Mouse (Mus musculus): ENCODE measurements around the gene Atp2b4. TPM values are rescaled to one million over a fixed set of nuclear protein-coding genes. Genes with fewer than 3 reads are reported as not detected.
"Not testable (repeated sequence)": the region's sequence is repeated elsewhere in the genome, so short reads cannot be mapped to it uniquely, and the experiment has no call there.

The Atp2b4 gene
- total RNA-seq, 2 experiments from 2014 or later: 370 to 490 TPM

DNA sequence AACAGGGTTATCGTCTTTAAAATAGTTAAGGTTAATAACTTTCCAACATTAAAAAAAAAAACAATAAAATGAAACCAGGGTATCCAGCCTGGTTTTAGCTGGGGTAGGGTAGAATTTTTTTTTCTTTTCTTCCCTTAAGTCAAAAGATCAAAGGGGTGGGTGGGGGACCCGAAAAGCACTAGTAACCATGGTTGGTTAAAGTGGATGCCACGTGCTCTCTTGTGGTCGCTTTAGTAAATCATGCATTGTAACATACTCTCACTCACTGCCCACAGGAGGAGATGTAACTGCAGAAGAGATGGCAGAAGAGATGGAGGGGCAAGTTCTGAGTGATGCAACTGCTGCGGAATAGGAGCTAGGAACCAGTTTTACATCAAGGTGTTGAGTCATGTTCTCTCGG, 89.5 kb downstream of the Atp2b4 start:
- ATAC-seq (replicated peaks; ENCODE audit: low FRiP score, poor library complexity, severe bottlenecking): no peak

DNA sequence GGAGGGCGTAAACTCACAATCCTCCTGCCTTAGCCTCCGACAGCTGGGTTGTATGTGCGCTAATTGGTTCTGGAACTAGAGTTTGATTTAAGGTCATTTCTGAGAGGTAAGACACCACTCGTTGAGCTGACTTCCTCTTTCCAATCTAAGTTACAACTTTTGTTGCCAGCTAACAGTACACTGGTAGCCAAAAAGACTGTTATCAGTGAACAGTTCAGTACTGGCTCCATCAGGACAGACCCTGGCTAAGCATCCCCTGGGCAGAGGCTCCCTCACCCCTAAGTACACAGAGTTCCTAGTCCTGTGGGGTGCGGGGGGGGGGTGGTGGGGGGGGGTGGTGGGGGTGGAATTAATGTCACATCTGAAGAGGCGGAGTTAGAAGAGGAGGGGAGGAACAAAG, 89.9 kb downstream of the Atp2b4 start:
- no peak for ATAC-seq (replicated peaks; ENCODE audit: low FRiP score, poor library complexity, severe bottlenecking)

- ATAC-seq (replicated peaks; ENCODE audit: low FRiP score, poor library complexity, severe bottlenecking): no peak
These were observed 91.5 kb downstream of the Atp2b4 start for GRCm38 (mm10) chr1:133709292-133709691.

DNA sequence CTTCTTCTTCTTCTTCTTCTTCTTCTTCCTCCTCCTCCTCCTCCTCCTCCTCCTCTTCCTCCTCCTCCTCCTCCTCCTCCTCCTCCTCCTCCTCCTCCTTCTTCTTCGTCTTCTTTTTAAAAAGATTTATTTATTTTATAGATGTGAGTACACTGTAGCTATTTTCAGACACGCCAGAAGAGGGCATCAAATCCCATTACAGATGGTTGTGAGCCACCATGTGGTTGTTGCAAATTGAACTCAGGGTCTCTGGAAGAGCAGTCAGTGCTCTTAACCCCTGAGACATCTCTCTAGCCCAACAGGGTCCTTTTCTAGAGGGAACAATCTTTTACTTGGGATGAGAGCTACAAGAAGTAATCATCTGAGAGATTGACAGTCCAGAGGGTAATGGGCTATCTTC, 99.0 kb downstream of the Atp2b4 start:
- ATAC-seq (replicated peaks; ENCODE audit: low FRiP score, poor library complexity, severe bottlenecking): not testable (repeated sequence)

DNA sequence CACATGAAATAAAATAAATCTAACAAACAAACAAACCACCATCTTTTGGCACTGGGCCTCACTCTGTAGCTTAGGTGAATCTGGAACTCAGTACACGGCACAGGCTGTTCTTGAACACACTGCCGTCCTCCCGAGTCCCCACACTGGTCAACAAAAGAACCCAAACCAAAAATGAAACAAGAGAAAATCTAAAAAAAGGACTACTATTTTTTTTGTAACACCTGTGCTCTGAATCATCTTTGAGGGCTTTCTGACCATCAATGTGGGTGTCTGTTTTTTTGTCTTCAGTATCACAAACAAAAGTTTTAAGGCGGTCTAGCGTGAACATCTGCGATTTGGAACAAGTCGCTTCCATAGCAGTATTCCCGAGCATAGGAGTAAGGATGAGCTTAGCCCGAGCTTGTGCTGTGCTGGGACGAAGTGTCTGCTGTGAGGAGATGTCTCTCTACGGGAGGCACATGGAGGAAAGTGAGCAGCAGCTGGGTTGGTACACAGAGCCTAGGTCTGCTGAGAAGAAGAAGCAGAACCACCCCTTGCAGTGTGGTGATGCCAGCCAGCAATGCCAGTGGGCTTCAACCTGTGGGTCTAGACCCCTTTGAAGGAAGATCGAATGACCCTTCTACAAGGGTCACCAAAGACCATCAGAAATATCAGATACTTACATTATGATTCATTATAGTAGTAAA, 102.8 kb downstream of the Atp2b4 start:
- ATAC-seq (replicated peaks; ENCODE audit: low FRiP score, poor library complexity, severe bottlenecking): no peak

GRCm38 (mm10) chr1:133695901-133696300, 104.9 kb downstream of the Atp2b4 start:
- ATAC-seq (replicated peaks; ENCODE audit: low FRiP score, poor library complexity, severe bottlenecking): no peak

GRCm38 (mm10) chr1:133694876-133695275, 106.0 kb downstream of the Atp2b4 start:
- no peak for ATAC-seq (replicated peaks; ENCODE audit: low FRiP score, poor library complexity, severe bottlenecking)

DNA sequence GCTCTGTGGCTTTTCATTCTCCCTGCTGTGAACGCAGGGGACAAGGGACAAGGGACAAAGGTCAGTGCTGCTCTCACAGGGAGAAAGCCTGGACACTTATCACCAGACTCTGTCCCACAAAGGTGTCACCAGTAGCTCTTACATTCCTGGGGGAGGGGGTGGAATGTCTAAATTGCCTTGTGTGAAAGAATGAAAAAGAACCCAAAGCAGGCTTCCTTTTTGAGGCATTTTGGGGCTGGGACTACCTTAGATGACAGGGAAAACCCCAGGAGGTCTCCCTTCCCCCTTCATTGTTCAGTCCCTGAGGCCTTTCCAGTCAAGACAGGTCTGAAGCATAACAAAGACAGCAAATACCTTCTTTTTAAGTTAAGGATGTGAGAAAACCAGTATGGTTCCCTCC, 106.5 kb downstream of the Atp2b4 start:
- ATAC-seq (replicated peaks; ENCODE audit: low FRiP score, poor library complexity, severe bottlenecking): no peak

GRCm38 (mm10) chr1:133693536-133694114, 107.2 kb downstream of the Atp2b4 start:
- ATAC-seq (replicated peaks; ENCODE audit: low FRiP score, poor library complexity, severe bottlenecking): no peak

DNA sequence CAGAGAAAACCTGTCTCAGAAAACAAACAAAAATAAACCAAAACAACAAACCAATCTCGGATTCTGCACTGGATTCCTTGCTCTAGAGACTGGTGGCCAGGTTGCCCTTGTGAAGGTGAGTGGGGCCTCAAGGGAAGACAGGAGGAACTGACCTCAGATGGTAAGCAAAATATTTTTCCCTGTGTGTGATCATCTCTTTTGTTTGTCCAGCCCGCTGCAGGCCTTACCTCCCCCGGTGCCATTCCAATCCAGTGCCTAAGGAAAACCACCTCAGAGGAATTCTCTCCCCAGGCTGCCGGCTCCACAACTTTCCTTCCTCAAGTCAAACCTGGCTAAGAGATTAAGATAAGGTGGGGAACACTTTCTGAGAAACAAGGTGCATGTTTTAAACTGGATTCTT, 108.6 kb downstream of the Atp2b4 start:
- ATAC-seq (replicated peaks; ENCODE audit: low FRiP score, poor library complexity, severe bottlenecking): no peak

DNA sequence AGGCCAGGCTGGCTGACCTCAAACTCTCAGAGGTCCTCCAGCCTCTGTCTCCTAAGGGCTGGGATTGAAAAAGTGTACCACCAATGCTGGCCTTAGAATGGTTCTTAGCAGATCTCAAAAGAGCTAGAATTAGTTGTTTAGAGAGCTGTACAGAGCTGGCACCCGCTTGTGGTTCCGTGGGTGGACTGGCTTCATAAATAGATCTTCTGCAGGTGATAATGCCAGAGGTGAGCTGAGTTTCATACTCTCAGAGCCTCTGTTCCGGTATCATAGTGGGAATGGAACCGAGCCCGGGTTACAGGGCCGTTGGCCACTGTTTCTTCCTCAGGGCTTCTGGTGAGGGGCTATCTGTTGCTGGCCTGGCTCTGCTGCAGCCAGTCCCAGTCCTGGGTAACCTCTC, 109.8 kb downstream of the Atp2b4 start:
- ATAC-seq (replicated peaks; ENCODE audit: low FRiP score, poor library complexity, severe bottlenecking): no peak

DNA sequence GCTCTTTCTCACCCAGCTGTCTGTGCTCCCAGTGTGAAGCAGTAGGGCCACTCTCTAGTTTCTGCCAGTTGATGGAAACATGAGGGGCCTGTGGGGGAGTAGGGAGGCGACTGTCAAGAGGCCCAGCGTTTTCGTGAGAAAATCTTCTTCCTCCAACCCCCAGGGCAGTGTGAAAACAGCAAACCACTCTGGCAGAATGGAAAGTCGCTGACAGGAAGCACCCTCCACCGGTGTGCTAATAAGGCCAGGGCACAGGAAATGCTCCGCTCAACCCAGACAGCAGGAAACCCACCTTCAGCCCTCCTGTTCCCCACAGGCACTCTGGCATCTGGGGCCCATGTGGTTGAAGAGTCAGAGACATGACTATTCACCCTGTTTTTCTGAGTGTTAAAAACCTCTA, 110.9 kb downstream of the Atp2b4 start, which contains the start of gene Lax1:
Gene Lax1, minus strand, starts transcription at position 212 of the 400 bp plus-strand sequence.
- no peak for ATAC-seq (replicated peaks; ENCODE audit: low FRiP score, poor library complexity, severe bottlenecking)

DNA sequence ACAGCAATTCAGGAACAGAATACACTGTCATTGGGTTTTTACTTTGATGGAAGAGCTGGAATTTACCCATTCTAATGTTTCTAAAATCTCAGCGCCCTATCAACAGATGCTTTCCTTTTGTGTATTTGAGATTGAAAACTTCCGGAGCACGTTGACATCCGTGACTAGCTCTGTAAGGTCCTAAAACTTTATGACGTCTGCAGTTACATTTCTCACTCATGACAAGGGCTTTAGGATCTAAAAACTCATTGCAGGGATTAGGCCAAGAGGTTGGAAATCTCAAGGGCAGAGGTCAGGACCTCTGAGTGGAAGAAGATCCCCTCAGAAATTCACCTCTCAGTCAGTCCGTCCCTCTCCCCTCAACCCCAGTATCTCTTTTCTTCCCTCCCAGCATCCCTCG, 112.5 kb downstream of the Atp2b4 start:
- no peak for ATAC-seq (replicated peaks; ENCODE audit: low FRiP score, poor library complexity, severe bottlenecking)

DNA sequence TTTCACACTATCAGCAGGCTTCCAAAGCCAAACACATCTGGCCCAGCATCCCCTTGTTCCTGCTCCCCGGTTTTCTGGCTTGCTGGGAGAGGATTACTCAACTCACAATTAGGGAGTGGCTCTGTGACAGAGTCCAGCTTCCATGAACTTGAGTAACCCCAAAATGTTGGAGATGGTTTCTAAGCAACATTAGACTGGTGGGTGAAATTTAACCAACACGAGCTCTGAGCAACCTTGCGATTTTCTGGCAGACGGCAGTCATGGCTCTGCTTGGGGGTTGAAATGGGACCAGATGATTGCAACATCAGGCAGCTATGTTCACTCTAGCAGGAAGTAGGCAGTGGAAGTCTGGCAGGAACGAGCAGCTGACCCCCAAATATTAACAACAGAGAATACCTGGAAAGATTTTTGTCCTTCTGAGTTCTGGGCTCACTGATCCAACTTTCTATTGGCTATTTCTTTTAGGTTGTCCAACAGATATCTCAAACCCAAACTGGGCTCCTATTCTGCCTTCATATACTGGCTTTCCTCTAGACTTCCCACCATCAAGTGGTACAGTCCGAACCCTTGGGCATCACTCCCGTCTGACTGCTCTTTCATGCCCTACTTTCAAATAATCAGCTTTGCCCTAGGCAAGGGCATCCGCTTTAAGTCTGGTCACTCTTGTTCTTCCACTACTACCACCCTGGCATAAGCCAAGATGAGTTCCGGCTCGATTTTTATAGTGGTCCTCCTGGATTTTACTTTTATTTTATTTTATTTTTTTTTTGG, 114.9 kb downstream of the Atp2b4 start:
- no peak for ATAC-seq (replicated peaks; ENCODE audit: low FRiP score, poor library complexity, severe bottlenecking)

DNA sequence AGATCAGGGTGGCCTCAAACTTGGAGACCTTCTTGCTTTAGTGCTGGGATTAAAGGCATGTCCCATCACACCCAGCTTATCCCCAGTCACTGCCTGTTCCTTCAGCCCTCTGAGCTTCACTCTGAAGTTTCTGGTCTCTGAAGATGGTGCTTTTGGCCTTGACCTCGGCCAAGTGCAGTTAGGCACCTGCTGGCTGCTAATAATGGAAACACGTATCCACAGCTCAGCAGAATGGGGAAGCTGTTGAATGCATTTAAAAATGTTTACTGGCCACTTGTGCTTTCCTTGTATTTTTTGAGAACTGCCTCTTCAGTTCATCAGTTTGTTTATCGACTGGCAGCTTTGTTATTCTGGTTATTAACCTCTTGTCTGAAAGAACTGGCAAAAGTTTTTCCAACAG, 129.0 kb downstream of the Atp2b4 start:
- no peak for ATAC-seq (replicated peaks; ENCODE audit: low FRiP score, poor library complexity, severe bottlenecking)

DNA sequence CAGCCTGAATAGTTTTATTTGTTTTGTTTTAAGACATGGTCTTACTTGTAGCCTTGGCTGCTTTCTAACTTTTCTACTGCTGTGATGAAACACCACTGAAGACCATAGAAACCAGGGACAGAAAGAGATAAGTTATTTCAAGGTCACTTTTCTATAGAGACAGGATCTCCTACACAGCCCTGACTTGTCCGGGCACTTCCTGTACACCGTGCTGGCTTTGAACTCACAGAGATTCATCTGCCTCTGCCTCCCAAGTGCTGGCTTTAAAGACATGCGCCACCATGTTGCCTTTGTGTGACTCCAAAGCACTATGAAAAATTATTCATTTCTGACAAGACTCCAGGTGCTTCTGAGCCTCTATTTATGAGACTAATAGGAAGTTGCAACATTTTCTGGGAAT, 129.6 kb downstream of the Atp2b4 start:
- ATAC-seq (replicated peaks; ENCODE audit: low FRiP score, poor library complexity, severe bottlenecking): no peak

DNA sequence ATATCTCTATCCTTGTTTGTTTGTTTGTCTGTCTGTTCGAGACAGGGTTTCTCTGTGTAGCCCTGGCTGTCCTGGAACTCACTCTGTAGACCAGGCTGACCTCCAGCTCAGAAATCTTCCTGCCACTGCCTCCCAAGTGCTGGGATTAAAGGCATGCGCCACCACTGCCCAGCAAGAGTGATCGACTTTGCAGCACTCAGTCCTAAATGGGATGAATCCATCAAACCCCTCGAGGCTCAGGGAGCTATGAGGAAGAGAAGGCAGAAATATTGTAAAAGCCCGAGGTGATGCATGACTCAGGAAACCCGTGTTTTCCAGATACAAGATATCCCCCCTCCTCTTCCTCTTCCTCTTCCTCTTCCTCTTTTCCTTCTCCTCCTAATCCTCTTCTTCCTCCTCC, 130.1 kb downstream of the Atp2b4 start:
- no peak for ATAC-seq (replicated peaks; ENCODE audit: low FRiP score, poor library complexity, severe bottlenecking)

GRCm38 (mm10) chr1:133670190-133670589, 130.7 kb downstream of the Atp2b4 start:
- no peak for ATAC-seq (replicated peaks; ENCODE audit: low FRiP score, poor library complexity, severe bottlenecking)

- ATAC-seq (replicated peaks; ENCODE audit: low FRiP score, poor library complexity, severe bottlenecking): no peak
These were observed 132.2 kb downstream of the Atp2b4 start for GRCm38 (mm10) chr1:133668618-133669017.

DNA sequence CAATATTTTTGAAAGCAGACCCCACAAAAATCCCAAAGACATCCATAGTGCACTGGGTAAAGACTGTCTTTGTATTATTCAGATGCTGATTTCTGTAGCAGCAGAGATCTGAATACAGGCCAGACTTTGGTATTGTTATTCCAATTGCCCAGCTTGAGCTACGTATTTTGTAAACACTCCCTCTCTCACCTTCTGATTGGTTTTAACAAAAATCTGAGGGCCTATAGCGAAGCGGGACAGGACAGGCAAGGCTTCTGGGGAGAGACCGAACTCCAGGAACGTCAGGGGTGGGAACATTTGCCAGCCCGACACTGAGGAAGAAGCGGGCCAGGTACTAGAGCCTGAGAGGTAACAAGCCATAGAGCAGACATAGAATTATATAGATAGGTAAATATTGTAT, 133.1 kb downstream of the Atp2b4 start:
- ATAC-seq (replicated peaks; ENCODE audit: low FRiP score, poor library complexity, severe bottlenecking): no peak

DNA sequence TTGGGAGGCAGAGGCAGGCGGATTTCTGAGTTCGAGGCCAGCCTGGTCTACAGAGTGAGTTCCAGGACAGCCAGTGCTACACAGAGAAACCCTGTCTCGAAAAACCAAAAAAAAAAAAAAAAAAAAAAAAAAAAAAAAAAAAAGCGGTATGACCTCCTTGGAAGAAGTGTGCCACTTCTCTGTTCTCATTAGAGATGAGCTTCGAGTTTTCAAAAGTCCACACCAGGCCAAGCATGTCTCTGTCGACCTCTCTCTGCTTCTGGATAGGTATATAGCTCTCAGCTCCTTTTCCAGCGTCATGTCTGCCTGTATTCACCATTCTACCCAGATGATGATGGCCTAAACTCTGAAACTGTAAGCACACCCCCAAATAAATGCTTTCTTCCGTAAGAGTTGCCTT, 135.1 kb downstream of the Atp2b4 start:
- not testable (repeated sequence) for ATAC-seq (replicated peaks; ENCODE audit: low FRiP score, poor library complexity, severe bottlenecking)
